Mouse (Mus musculus): ENCODE data around the gene Cd6.

Gene Cd6

DNA sequence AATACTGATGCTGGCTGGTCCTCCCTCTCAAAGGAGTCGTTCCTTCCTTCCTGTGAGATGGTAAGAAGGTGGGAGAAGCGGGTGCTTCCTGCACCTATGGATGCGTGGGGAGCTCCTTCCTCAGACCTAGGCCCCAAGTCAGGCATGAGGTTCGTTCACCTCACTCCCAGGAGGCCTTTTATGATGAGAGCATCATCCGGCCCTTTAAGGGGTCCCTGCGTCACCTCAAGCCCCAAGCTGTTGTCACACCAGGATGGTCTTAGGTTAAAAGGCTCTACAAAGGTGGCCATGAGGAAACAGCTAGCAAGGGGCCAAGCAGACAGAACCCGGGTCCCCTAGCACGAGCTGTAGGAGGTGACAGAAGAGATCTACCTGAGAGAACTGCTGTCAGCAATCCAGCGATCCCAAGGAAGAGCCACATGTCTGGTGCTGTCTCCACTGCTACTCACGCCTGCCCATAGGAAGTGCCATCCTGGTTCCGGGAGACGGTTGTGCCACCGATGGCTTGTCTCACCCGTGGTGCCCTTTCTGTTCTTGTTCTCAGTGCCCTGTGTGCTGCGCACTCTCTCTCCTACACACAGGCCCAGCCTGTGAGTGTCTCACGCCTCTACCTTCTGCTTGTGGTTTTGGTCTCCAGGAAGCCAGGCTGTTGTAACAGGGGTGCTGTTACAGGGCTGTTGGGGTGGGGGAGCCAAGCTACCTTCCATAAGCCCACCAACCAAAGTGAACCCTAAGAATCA is at the start of gene Cd6:
Gene Cd6, minus strand, starts transcription at position 623 of the 740 bp plus-strand sequence.
- no peak for DNase-seq (ENCODE audit: low read depth)

DNA sequence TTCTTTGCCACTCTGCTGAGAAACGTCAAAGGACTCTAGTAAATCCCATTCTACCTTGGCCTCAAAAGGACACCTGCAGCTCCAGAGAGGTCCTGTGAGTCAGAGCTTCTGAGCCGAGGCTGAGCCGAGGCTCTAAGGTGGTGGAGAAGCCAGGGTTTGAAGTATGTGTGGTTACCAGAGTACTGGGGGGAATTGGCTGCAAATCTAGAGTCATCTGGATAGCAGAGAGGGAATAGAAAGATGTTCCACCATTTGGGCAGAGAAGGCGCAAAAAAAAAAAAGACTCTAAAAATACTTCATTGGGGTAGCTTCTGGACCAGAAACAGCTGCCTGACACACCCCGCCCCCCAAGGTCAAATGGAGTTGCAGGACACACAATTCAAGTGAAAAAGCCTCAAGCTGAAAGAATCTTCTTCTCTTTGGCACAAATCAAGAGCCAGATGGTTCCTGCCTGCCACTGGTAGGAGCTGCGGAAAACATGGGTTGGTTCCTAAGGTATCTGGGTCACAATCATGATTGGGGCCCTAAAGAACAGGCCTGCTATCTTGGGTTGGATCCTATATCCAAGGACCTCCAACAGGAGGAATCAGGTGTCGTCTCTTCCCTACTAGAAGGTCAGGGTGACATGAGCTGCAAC is 48.5 kb upstream of the Cd6 start:
- DNase-seq (ENCODE audit: low read depth): no peak

- no peak for DNase-seq (ENCODE audit: low read depth)
Observed at GRCm38 (mm10) chr19:10871328-10871961, 41.6 kb upstream of the Cd6 start.

DNA sequence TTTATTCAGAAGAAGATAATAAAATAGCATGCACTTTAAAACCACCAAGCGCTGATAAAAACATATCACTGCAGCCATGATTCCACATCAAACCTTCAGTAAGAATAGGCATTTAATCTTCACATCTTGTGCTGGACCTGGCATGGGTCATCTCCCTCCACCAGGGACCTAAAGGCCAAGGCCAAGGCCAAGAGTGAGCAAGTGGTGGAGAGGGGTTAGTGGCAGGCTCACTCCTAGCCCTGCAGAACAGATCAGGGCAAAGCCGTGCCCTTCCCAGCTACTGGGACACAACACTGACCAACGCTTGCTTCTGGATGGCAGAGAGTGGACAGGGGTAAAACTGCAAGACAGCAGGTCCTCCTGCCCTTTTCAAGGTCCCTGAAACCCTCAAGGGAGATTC is 40.8 kb upstream of the Cd6 start:
- DNase-seq (ENCODE audit: low read depth): no peak

GRCm38 (mm10) chr19:10869886-10870527 is 40.1 kb upstream of the Cd6 start, which contains the start of gene Tmem132a:
Gene Tmem132a (minus strand): TSS chr19:10869940.
- no peak for DNase-seq (ENCODE audit: low read depth)

DNA sequence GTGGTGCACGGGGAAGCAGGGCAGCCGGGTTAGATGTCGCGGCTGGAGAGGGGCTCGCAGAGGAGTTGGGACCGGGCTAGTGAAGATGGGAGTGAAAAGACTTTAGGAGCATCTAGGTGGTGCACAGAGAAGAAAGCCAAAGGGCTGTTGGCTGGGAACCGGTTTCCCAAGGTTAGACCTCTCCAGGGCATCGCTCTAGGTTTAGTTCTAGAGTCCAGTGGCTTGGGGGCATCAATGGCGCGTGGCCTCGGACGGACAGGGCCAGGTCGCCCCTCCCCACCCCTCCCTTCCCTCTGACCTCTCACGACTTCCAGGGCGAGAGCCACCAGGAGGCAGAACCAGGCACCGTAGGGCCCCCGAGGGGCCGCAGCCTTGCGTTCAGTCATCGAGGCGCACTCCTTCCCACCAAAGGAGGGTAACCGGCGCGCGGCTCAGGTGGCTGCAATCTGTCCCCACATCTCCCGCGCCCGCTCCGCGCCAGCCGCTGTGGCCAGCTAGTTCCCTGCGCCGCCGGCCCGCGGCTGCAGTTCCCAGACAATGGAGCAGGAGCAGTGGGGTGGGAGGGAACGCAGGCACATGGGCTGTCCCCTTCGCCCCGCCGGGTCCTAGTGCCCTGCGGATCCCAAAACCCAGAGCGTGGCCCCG is 39.5 kb upstream of the Cd6 start:
- no peak for DNase-seq (ENCODE audit: low read depth)

DNA sequence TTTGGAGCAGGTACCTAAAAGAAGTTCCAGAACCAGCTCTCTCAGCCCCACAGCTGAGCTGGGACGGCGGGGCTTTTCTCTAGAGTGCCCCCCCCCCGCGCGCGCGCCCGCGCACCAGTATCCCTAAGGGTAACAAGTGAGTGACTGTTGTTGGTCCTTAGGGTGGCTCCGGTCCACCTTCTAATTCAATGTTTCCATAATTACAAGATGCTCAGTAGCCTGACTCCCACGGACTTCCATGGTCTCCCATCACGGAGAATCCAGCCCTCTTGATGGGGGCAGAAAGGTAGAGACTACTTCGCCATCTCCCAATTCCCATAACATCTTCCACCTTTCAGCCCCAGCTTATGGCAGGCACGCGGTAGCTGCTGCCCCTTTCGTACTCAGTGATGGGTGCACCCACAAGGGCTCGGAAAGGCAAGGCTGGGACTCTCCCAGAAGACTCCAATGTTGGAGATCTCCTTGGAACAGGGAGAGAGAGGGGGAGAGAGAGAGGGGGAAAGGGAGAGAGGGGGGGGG is 38.8 kb upstream of the Cd6 start:
- DNase-seq (ENCODE audit: low read depth): no peak

DNA sequence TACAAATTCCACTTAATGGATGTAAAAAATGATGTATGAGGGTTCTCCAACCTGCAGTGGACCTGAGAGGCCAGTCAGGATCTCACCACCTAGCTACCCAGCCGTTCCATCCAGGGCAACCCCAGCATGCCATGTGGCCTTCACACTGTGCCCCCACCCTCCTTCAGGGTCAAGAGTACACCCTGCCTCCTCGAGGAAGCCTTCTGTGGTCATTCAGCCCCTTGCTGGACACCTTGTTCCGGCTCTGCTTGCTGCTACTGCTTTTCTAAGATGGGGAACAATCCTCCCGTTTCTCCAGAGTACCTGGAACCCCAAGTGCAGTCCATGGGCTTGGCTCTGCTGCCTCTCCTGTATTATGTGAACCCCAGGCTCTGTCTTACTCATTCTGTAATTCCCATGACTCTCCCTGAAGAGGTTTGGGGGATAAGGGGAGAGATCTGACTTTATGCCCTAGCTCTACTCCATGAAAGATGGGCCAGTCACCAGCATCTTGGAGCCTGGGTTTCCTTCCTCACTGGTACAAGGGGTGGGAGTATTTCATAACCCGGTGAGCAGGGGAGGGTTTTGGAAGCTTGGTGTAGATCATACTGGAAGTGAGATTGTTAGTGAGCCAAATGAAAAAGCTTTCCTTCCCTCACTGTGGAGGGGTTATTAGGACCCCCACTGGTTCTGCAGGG is 38.2 kb upstream of the Cd6 start:
- DNase-seq (ENCODE audit: low read depth): no peak

DNA sequence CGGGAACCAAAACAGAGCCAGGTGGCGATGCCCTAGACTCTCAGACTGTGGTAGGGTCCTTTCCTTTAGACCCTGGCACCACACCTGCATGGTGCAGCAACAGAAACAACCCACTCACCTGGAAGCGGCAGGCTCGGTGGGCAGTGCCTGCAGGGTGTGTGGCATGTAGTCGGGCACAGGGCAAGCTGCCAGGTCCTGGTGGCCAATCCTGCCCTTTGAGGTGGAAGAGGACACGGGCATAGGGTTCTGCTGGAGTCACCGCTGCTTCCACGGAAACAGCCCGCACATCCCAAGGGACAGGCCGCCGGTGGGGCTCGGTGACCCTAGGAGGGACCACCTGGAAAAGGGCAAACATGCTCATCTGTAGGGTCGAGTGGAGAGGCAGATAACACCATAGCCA is 36.5 kb upstream of the Cd6 start:
- DNase-seq (ENCODE audit: low read depth): no peak

DNA sequence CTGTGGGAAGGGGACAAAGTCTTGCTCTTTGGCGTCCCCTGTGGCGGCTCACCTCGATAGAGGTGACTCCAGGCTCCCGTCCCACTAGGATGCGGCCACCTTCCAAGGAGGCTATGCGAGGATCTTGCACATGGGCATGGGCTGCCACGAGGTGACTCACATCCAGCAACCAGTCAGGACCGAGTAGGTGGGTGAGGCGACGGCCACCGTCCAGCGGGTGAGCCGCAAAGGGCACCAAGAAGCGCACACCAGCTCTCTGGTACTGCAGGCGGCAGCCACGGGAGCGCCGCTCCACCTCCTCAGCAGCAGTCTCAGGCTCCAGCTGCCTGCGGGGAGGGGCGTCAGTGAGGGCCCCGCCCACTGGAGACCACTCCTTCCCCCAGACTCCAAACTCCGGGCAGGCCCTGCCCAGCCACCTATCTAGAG is 30.2 kb upstream of the Cd6 start:
- DNase-seq (ENCODE audit: low read depth): no peak

GRCm38 (mm10) chr19:10856520-10856919 is 26.7 kb upstream of the Cd6 start:
- DNase-seq (ENCODE audit: low read depth): no peak

GRCm38 (mm10) chr19:10855422-10855821 is 25.6 kb upstream of the Cd6 start:
- DNase-seq (ENCODE audit: low read depth): no peak

- no peak for DNase-seq (ENCODE audit: low read depth)
Observed at GRCm38 (mm10) chr19:10847311-10848087, 17.6 kb upstream of the Cd6 start.

- DNase-seq (ENCODE audit: low read depth): no peak
Observed at GRCm38 (mm10) chr19:10846150-10846549, 16.3 kb upstream of the Cd6 start.

DNA sequence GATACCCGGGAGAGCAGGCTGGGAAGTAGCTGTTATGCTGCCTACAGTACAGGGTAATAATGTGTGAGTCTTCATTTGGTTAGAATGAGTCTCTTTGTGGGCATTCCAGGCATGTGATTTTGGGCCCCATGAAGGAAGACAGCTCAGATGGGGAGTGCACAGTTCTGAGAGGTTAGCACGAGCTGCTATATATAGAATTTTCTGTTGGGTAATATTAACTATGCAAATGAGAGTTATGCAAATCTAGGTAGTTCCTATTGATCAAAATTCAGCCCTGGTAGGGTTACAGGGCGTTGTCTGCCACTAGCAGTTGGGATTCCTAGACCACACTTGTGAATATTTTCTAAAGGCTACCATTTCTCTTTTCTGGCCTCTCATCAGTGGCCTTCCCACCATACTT is 15.6 kb upstream of the Cd6 start:
- no peak for DNase-seq (ENCODE audit: low read depth)

DNA sequence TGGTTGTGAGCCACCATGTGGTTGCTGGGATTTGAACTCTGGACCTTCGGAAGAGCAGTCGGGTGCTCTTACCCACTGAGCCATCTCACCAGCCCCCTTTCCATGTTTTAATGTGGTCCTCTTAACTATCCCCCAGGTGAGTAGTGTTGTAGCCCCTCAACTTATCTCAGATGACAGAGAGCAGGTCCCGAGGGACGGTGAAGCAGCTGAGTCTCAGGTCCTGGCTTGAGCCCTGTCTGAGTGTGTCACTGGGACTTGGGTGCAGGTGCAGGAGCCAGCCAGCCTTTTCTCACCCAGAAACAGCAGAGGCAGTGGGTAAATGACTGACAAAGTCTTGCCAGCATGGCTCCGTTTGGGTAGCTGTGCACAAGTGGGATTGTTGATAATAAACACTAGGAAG is 14.3 kb upstream of the Cd6 start:
- DNase-seq (ENCODE audit: low read depth): no peak

DNA sequence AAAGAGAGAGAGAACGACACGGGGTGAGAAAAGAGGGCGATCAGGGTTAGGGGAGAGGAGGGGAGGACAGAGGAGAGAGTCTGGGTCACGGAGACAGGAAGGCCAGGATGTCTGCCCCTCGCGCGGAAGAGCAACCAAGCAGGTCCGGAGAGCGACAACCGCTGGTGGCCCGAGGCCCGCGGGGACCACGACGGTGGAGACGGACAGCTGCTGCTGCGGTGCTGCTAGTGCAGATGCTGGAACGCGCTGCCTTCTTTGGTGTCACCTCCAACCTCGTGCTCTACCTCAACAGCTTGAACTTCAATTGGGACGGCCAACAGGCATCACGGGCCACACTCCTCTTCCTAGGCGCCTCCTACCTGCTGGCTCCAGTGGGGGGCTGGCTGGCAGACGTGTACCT is 13.1 kb upstream of the Cd6 start:
- DNase-seq (ENCODE audit: low read depth): no peak

DNA sequence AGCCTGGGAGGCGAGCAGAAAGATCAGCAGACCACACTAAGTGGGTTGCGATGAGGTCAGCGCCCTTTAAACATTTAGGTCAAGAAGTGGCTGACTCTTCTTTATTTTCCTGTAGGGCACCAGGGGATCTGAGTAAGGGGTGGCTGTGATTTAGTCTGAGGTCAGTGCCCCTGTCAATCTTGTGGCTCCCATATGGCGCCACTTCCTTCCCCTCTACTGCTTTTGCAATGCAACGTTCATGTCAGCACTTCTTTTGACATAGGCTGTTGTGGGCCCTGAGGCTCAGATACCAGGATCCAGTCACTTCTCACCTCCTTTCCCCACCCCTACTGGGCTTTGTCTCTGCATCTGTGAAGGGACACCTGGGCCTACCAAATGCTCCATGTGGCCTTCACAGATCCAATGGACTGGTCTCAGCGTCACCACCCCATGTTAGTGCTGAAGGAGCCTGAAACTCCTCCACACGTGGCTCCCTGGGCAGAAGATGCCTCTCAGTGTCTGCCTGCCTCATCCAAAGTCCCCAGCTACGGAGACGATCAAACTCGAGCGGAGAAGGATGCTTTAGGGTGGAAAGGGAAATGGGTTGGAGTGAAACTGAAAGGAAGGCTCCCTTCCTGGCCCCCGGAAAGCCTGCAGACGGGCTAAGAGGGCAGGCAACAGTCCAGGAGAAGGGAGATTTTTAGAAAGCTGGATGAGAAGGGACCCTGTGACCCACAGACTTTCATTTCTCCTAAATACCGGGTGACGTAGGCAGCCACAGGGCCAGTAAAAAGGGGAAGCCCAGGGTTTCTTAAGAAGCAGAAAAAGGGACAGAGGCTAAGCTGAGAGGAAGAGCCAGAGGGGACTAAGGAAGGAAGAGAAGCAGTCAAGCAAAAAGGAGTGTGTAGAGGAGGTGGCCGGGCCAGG is 12.1 kb upstream of the Cd6 start:
- peak; percentile 60 for DNase-seq (ENCODE audit: low read depth)

Data from c-Kit-positive CD71-negative TER-119-negative erythroid progenitor cells, embryonic 14.5 days (primary cell).